Mouse (Mus musculus) liver, postnatal 0 days (tissue): ENCODE results near the gene Ica1. TPM values are rescaled to one million over a fixed set of nuclear protein-coding genes. Genes with fewer than 3 reads are reported as not detected.

Experiments used
- ATAC-seq: fragments of 200-750 bp; cut with Nextera tagmentation; 2 replicates; pipeline ENCODE4 v1.8.0; 2017; ENCODE audit warnings: mild to moderate bottlenecking, moderate library complexity
- DNase-seq: peaks from one replicate; pipeline ENCODE4 v3.0.0-alpha.2; 2016
- H3K27ac ChIP-seq: fragments of 300-500 bp; sonication (generic); 2 replicates; pipeline ENCODE4 v1.5.1; 2014; ENCODE audit warnings: antibody characterized with exemption, moderate library complexity, mild to moderate bottlenecking, low read depth
- H3K27me3 ChIP-seq: fragments of 300-500 bp; sonication (generic); 2 replicates; pipeline ENCODE4 v1.6.1; 2014; ENCODE audit warnings: low read length, control low read depth, mixed read lengths; ENCODE audit not compliant: insufficient read depth
- H3K36me3 ChIP-seq: fragments of 300-500 bp; sonication (generic); replicated peaks from 2 replicates; pipeline ENCODE4 v1.6.1; 2014; ENCODE audit warnings: mild to moderate bottlenecking, control low read depth, low read length, moderate library complexity, mixed read lengths; ENCODE audit not compliant: insufficient read depth
- H3K4me1 ChIP-seq: fragments of 300-500 bp; sonication (generic); 2 replicates; pipeline ENCODE4 v1.6.1; 2014; ENCODE audit warnings: antibody characterized with exemption, mild to moderate bottlenecking, control low read depth; ENCODE audit not compliant: insufficient read depth
- H3K4me2 ChIP-seq: fragments of 300-500 bp; sonication (generic); 2 replicates; pipeline ENCODE4 v1.6.1; 2014; ENCODE audit warnings: low read depth, mild to moderate bottlenecking, low read length, moderate library complexity, mixed read lengths
- H3K4me3 ChIP-seq: fragments of 300-500 bp; sonication (generic); 2 replicates; pipeline ENCODE4 v1.5.1; 2014; ENCODE audit warnings: low read depth, low read length
- H3K9ac ChIP-seq: fragments of 300-500 bp; sonication (generic); replicated peaks from 2 replicates; pipeline ENCODE4 v1.6.1; 2014; ENCODE audit warnings: mild to moderate bottlenecking, moderate library complexity
- H3K9me3 ChIP-seq: fragments of 300-500 bp; sonication (generic); 2 replicates; pipeline ENCODE4 v1.6.1; 2016; ENCODE audit warnings: mild to moderate bottlenecking, control low read depth, low read length, mixed read lengths
- CTCF ChIP-seq: sonication (generic); IDR thresholded peaks from 2 replicates; pipeline ENCODE4 v1.5.1; 2016; ENCODE audit warnings: antibody characterized with exemption, low read depth
- EP300 ChIP-seq: IDR thresholded peaks from 2 replicates; pipeline ENCODE4 v1.6.1; 2016; ENCODE audit warnings: antibody characterized with exemption, low read depth, mild to moderate bottlenecking
- WGBS: fragments of 180-500 bp; shearing (Covaris S2); extraction: QIAGEN DNeasy Blood & Tissue Kit; methylation state at CpG from one replicate; pipeline ENCODE4 v1.1.7; 2014; ENCODE audit not compliant: insufficient replicate concordance; 5-methylcytosine and 5-hydroxymethylcytosine counted together
- polyA plus RNA-seq: library from polyadenylated mRNA; unstranded; fragments of >200 nt; fragmentation: Nextera tagmentation; extraction: Ambion mirVana; gene quantifications from 2 replicates; pipeline ENCODE4 v1.2.1, GENCODE M21; 2015

Gene Ica1
- polyA plus RNA-seq, 1 experiment from 2014 or later: 6.9 TPM

DNA sequence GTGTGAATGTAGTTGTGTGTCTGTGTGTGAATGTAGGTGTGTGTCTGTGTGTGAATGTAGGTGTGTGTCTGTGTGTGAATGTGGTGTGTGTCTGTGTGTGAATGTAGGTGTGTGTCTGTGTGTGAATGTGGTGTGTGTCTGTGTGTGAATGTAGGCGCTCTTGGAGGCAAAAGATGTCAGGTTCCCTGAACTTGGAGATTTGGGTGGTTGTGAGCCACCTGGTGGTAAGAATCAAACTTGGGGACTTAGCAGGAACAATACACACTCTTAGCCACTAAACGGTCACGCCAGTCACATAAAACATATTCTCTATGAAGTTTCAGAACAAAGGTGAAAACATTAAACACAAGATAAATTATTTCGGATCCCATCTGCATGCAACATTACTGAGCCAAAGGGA, 39.9 kb downstream of the Ica1 start:
- ATAC-seq (no peak), DNase-seq (no peak)
- no peaks in the 10 kb centered on the region for H3K9me3 ChIP-seq
- H3K27ac ChIP-seq: no peak overlapping the region
- no peak overlapping the region for H3K9ac ChIP-seq
- no peaks in the 10 kb centered on the region for H3K36me3 ChIP-seq
- 63% methylated on average over 4 of the region's 4 CpGs for WGBS
- H3K4me2 ChIP-seq: no peak overlapping the region
- TF ChIP-seq CTCF (peak; percentile 51), EP300 (no peak)
- H3K4me3 ChIP-seq: no peak overlapping the region
- no peaks in the 10 kb centered on the region for H3K4me1 ChIP-seq
- H3K27me3 ChIP-seq: no peaks in the 10 kb centered on the region

DNA sequence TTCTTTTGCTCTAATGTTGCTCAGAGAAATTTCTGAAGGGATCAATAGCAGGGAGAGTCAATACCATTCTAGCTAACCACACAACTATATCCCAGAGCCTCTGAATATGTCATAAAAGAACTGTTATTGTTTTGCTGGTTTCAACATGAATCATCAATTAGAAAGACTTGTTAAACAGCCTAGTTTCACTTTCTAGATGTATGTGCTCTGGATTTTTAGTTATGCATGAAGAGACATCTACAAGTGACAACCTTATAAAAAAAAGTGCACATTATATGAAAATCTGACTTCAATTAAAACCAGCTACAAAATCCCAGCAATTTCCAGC, 41.8 kb downstream of the Ica1 start:
- DNase-seq: no peak

DNA sequence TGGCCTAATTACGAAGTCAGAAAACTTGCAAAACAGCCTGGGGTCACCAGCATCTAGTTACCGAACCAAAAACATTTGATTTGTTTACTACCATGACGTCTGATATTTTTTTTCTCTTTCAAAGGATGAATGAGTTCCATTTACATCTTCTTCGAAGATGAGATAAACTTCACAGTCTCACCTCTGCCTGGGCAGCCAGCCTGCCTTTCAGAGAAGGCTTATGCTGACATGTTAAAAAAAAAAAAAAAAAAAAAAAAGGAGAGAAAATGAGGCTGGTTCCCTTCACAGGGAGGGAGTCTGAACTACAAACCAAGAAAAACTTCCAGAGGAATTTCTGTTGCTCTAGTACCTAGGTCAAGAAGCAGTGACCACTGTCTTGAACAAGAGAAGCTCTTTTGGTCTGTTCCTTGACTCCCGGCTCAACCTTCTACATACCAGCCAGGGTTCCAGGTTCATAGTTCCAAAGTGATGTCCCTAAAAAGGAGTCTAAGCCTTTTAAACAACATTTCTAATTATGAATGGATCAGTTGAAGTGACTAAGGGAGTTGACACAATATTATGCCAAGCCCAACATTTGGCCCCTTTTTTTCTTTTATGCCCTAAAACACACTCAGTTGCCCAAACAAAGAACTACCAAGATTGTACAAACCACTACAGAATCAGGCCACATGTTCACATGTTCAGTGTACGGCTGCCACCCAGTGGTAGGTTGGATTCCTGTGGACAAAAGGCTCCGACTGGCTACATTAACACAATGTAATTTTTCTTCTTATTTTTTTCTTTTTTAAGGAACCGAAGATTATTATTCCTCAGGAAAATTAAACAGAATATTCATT, 42.4 kb downstream of the Ica1 start:
- H3K9ac ChIP-seq: no peak overlapping the region
- H3K4me3 ChIP-seq: no peak overlapping the region
- H3K27me3 ChIP-seq: no peaks in the 10 kb centered on the region
- ATAC-seq: no peak
- H3K4me2 ChIP-seq: no peak overlapping the region
- no peaks in the 10 kb centered on the region; the same call in 1 of the 2 replicates for H3K4me1 ChIP-seq
- H3K9me3 ChIP-seq: no peaks in the 10 kb centered on the region
- WGBS: 62% methylated on average over 8 of the region's 8 CpGs
- DNase-seq: peak; percentile 69
- H3K27ac ChIP-seq: no peak overlapping the region
- no peak for TF ChIP-seq EP300
- peak; percentile 75 for TF ChIP-seq CTCF
- no peaks in the 10 kb centered on the region for H3K36me3 ChIP-seq

More for the DNA sequence above, 41.8 kb downstream of the Ica1 start:
- TF ChIP-seq CTCF: no peak
- TF ChIP-seq EP300: no peak
- Histone ChIP-seq H3K27ac (no peak overlapping the region), H3K9me3 (no peaks in the 10 kb centered on the region), H3K4me3 (no peak overlapping the region), H3K9ac (no peak overlapping the region), H3K27me3 (no peaks in the 10 kb centered on the region), H3K4me2 (no peak overlapping the region), H3K36me3 (no peaks in the 10 kb centered on the region), H3K4me1 (no peaks in the 10 kb centered on the region; the same call in 1 of the 2 replicates)
- no peak for ATAC-seq

DNA sequence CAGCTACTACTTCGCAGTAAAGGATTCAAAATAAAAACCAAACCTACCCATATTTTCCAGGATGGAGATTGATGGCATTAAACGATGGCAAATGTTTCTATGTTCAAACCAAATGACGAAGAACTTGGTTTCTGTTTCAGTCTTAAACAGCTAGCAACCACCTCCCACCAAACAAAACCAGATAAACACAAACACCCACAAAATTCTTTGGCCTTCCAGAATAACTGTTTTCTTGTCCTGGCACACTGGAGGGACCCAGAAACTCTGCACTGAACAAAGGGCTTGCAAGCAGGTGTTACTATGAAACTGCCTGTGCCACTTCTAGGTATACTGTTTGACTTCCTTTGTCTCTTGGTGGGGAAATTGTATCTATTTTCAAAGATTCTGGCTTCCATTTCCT, 43.2 kb downstream of the Ica1 start:
- Histone ChIP-seq H3K9me3 (no peaks in the 10 kb centered on the region), H3K36me3 (no peaks in the 10 kb centered on the region), H3K27me3 (no peaks in the 10 kb centered on the region), H3K9ac (no peak overlapping the region), H3K4me2 (no peak overlapping the region), H3K4me1 (no peaks in the 10 kb centered on the region; the same call in 1 of the 2 replicates), H3K27ac (no peak overlapping the region), H3K4me3 (no peak overlapping the region)
- ATAC-seq (no peak), DNase-seq (no peak)
- 77% methylated on average over 3 of the region's 3 CpGs for WGBS
- no peak for TF ChIP-seq CTCF

DNA sequence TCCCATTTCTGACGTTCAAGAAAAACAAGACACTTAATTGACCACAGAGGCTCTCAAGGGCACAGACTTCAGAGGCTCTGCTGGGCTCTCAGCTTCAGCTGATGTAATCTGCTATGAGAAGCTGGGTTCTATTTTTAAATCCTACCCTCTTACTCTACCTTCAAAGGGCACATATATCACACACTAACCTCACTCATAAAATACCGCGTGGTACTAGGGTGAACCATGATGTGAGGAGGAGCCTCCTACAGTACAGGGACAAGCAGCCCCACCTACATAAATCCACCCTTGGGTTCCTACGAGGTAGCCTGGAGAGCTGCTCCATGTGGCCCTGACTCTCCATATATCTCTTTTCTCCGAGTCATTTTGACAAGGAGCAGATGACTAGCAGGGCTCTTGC, 45.8 kb downstream of the Ica1 start:
- no peak for DNase-seq
- TF ChIP-seq CTCF (no peak), EP300 (no peak)
- Histone ChIP-seq H3K9me3 (no peaks in the 10 kb centered on the region), H3K4me2 (no peak overlapping the region), H3K4me1 (no peaks in the 10 kb centered on the region; the same call in 1 of the 2 replicates), H3K9ac (no peak overlapping the region), H3K4me3 (no peak overlapping the region), H3K27me3 (no peaks in the 10 kb centered on the region), H3K27ac (no peak overlapping the region), H3K36me3 (no peaks in the 10 kb centered on the region)
- no peak for ATAC-seq
- WGBS: 65% methylated on average over 5 of the region's 5 CpGs

DNA sequence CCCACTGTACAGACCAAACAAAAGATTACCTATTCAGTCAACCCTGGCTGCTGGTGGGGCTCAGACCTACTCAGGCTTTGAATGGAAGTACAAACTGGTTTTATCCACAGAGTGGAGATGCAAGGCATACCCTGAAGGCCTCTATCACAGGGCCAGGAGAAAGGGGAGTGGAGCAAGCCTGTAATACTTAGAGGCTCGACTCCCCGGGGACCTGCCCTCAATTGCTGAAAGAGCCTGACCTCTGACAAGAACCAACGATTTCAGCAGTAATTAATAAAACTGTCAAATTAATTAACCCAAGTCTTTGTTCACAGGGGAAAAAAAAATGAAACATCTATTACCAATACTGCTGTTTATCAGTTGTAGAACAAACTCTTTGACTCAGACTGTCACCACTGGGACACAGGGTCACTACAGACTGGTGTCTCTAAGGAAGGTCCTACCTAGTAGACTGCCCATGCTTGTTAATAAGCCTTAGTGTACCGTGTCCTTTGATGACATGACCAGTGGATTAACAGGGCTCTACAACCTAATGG, 46.6 kb downstream of the Ica1 start:
- WGBS: 45% methylated on average over 4 of the region's 4 CpGs
- DNase-seq: no peak
- ATAC-seq: no peak

More for the DNA sequence above, 46.6 kb downstream of the Ica1 start:
- Histone ChIP-seq H3K27me3 (no peaks in the 10 kb centered on the region), H3K4me1 (no peaks in the 10 kb centered on the region; the same call in 1 of the 2 replicates), H3K4me3 (no peak overlapping the region), H3K9ac (no peak overlapping the region), H3K36me3 (no peaks in the 10 kb centered on the region), H3K9me3 (no peaks in the 10 kb centered on the region), H3K27ac (no peak overlapping the region), H3K4me2 (no peak overlapping the region)
- no peak for TF ChIP-seq CTCF
- TF ChIP-seq EP300: no peak
